Mouse (Mus musculus) ovary, postnatal 14 days (tissue): ENCODE measurements around the gene Lama4.
A peak's percentile ranks its signal among the peaks of the same experiment; 100 is the strongest.

Experiments used
- DNase-seq: peaks from one replicate; pipeline ENCODE4 v3.0.0; 2022; ENCODE audit warnings: low spot score

Lama4 gene

DNA sequence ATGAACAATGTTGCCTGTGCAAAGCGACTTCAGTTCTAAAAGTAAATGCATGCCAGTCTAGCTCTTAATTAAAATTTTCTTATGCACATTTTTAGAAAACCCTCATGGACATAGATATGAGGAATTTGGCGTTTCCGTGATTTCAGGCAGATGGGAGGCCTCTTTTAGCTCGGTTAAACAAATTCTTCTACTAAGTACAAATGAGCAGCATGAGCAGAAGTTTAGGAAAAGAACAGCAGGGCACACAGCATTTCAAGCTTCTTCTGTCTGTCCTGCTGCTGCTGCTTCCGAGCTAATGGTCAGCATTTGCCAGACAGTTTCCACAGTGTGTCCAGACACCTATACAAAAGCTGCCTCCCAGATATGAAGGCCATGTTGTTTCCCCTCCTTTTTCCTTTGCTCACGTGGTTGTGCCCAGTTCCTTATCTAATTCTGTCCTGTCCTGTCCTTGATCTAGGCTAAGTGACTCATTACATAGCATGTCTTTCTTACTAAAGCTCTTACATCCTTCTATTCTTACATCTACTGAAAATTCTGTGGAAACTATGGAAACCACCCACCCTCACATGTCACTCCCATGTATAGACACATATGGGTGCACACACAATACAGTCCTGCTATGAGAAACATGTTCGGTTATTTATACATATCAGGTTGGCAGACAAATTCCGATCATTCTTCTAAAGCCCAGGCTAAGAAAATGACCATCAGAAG lies 84.4 kb downstream of the Lama4 start:
- no peak for DNase-seq

DNA sequence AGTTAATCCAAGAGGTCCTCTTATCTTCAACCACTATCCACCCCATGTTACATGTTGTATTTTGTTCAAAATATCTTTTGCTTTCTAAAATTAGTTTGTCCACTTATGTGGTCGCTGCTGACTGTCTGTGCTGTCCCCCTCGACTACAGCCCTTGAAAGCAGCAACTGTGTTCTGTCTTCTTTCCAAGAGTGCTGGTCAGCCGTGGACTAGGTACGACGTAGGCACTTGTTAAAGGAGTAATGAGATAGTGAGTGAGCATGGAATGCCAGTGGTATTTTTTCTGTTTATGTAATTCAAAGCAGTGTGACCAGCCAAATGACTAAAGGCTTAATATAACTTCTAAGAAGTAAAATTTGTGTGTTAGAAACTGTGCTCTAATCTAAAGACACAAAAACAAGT lies 90.7 kb downstream of the Lama4 start:
- DNase-seq: no peak

DNA sequence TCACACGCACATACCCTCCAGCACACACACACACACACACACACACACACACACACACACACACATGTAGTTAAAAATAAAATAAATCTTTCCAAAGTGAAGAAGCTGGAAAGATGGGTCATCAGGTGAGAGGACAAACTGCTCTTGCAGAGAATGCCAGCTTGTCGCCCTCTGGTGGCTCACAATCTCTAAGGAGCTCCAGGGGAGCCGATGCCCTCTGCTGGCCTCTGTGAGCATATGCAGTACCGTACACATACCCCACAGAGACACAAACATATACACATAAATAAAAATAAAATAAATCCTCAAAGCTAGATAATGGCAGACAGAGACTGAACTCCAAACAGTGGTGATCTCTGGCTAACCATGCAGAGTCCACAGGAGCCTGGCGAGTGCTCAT lies 99.4 kb downstream of the Lama4 start:
- DNase-seq: no peak

DNA sequence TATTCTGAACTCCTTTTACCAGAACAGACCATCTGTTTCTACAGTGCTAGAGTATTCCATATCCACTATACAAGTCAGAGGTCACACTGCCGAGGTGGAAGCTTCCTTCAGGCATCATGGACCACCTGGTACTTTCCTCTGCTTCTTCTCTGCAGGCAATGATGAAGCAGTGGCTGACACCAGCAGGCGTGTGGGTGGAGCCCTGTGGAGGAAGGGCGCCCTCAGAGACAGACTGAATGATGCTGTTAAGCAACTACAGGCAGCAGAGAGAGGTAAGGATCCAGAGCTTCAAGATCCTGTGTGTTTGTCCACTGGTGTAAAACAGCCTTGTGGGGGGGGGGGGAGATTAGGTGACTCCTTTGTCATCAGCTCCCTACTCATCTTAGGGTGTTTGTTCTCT lies 100.1 kb downstream of the Lama4 start:
- no peak for DNase-seq

GRCm38 (mm10) chr10:39066061-39066460 lies 100.7 kb downstream of the Lama4 start:
- no peak for DNase-seq

GRCm38 (mm10) chr10:39066962-39067361 lies 101.6 kb downstream of the Lama4 start:
- peak; percentile 58 for DNase-seq

- no peak for DNase-seq
These were observed 106.7 kb downstream of the Lama4 start for GRCm38 (mm10) chr10:39072048-39072447.

GRCm38 (mm10) chr10:39096981-39097380 lies 131.7 kb downstream of the Lama4 start:
- DNase-seq: no peak

DNA sequence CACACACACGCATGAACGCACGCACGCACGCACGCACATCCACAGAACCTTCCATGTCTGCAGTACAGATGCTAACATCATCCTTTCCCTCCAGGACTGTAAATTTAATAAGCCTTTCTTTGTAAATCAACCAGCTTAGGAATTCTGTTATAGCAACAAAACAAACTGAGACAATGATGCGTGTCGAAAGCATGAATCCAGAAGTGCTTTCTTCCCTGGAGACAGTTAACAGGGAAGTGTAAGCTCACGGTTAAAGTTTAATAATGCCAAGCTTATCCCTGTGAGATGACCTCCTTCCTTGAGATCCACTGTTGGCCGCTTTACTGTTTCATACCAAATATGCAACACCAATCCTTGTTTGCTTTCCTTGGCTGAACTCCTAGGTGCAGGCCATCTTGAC lies 133.4 kb downstream of the Lama4 start:
- DNase-seq: no peak

DNA sequence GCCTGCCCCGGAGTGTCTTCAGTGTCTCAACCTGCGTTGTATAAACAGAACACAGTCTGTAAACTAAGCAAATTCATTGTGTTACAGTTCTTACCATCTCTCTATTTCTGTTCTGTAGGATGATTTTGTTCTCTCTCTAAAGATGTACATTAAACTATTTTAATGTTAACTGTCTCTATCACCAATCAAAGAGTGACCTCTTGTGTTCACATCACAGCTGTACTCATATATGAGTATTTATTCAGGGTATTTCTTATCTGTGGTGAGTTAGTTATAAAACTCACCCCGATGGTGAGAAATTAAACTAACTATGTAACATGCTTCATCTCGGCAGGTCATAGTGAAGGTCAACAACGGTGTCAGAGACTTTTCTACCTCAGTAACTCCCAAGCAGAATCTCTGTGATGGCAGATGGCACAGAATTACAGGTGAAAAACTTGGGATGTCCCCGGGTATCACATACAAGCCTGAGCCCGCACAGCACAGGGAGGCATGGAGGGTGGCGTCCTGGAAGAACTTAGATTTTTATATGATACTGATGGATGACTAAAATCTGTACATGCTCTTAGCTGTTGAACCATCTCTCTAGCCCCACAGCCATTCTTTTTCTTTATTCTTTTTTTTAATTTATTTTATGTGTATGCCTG lies 139.6 kb downstream of the Lama4 start:
- no peak for DNase-seq

DNA sequence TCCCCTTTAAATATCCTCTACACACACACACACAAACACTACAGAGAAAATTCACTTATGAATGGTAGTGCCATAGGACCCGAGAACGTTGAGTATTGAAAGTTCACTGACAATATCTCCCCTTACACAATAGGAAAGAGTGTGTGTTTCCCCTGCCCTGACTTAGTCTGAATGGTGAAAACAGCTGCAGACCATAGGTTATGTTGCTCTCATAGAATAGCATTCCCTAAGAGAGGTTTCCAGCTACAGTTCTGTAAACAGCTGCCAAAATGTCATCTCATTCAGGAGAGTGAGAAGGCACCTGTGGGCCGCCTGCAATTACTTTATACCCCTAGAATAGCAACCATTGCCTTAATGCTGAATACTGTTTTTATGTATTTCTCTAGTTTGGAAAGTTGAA lies 141.1 kb downstream of the Lama4 start:
- no peak for DNase-seq

DNA sequence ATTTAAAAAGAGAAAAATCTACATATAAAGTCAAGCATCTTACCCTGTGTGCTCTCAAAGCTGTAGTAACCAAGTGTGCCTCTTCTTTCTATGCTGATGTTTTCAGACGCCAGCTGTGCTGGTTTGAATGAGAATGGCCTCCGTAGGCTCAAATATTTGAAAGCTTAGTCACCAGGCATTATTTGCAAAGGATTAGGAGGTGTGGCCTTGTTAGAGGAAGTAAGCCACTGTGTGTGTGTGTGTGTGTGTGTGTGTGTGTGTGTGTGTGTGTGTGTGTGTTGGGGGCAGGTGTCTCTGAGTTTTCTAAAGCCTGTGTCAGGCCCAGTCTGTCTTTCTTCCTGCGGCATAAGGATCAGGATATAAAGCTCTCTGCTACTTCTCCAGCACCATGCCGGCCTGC lies 141.6 kb downstream of the Lama4 start:
- DNase-seq: no peak

DNA sequence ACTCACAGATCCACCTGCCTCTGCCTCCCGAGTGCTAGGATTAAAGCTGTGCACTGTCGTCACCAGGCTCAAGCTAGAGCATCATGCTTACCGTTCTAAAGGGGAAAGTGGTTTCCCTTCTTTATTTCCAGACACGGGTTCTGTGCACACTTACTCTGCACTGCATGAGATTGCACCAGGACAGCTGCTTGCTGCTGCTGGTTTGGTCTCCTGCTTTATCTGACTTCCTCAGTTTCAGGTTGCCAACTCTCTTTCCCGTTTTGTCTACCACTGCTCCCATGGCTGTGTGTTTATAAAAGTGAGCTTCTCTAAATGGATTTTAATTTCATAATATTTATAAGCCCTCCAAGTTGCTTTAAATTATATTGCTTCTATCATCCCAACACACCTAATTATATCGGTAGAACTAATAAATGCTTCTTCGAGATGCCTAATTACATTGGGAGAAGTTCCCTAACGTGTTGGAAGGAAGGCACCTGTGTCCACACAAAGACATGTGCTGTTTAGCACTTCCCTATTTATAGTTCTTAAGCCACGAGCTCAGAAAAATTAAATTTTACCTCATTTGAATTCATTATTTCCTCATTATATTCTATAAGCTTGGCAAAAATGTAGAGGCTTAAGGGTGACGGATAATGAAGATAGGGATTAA lies 143.6 kb downstream of the Lama4 start:
- DNase-seq: no peak

DNA sequence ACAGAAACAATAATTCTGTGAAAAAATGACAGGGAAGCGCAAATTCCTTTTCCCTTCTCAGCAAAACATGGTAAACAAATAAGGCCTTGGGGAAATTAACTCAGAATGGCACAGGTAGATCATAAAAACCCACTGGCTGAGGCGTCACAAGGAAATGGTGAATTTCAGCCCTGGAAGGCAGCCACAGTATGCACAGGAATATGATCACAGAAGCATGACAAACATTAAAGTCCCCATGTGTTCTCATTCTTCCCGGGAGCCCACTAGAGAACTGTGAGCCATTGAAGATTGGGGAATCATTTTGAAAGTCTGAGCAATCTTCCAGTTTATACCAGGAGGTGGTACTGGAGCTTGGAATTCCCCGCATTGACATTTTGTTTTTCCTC lies 144.2 kb downstream of the Lama4 start:
- DNase-seq: no peak

- DNase-seq: no peak
These were observed 156.1 kb downstream of the Lama4 start for GRCm38 (mm10) chr10:39121412-39121811.

DNA sequence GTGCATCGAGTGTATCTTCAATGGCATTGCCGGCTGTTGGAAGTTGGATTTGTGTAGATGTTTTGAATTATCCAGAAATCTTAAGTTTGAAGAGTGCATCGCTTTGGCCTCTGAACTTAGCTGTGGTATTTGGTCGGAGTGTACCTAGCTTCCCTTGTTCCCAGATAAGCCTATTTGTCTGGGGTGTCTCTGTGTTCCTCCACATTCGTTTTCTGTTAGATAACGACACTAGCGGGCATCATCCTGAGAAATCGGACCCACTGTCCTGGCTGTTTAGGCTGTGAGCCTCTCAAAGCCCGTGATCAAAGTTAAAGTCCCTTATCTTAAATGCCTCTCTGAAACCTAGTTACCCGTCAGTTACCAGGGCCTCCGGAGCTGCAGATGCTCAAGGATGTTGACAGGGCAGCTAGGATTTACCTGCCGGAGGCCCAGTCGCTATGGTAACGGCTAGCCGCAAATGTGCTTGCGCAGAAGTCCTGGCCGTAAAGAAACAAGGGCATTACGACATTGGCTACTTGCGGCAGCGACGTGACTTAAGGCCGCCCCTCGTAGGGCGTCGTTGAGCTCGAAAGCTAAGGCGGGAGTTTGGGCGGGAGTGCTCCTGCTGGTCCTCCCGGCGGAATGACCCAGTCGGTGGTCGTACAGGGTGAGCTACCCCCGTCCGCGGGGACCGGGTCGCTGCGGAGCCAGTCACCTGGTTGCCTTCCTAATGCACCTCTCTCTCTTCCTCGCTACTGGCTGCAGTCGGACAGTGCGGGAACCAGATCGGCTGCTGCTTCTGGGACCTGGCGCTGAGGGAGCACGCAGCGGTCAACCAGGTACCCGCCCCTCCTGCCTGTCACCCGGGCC lies 168.4 kb downstream of the Lama4 start, which contains the start of the genes Fam229b and Tube1:
Gene Fam229b (minus strand): TSS at position 453 of the 849 bp plus-strand sequence.
Gene Tube1 (plus strand): TSS at position 515 of the 849 bp plus-strand sequence.
- DNase-seq: peak; percentile 74

DNA sequence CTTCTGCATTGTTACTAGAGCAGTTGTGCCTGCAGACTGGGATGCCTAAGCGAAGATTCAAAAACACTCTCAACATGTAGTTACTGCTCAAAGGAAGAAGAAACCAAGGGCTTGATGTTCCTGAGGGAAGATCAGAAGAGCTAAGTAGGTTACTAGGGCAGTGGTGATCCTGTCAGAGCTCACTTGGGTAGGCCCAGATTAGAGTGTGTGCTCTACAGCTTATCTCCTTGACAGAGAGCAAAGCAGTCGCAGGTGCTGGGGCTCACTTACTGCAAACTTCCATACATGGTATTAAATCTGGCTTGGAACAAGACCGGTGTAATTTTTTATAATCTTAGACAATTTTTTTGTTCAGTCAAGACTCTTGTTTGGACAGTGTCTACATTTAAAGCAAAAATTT lies 172.5 kb downstream of the Lama4 start:
- DNase-seq: no peak

DNA sequence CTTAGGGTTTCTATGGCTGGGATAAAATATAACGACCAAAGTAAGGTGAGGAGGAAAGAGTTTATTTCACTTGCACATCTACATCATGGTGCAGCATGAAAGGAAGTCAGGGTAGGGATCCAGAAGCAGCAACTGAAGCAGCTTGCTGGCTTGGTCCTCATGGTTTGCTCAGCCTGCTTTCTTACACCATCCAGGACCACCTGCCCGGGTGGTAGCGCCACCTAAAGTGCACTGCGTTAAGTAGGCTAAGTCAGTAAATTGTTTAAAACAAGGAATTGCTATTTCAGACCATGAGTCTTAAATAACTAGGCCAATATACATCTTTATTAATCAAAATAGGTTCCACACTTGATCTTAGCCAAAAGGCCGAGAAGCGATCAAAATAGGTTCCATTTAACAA lies 173.4 kb downstream of the Lama4 start:
- no peak for DNase-seq

DNA sequence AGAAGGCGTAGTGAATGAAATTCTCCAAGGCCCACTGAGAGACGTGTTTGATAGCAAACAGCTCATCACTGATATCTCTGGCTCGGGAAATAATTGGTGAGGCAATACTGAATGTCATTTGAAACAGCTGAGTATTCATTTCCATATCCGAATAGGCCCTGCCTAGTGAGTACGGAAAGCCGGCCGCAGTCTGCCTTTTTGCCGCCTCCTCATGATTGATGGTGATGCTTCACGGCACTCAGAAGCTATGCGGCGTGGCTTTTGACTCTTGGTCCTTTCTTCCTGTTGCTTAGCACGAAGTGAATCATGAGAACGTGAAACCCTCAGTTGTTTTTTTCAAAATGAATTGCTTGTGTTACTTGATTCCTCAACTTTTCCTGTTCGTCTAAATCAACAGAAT lies 175.5 kb downstream of the Lama4 start:
- no peak for DNase-seq

DNA sequence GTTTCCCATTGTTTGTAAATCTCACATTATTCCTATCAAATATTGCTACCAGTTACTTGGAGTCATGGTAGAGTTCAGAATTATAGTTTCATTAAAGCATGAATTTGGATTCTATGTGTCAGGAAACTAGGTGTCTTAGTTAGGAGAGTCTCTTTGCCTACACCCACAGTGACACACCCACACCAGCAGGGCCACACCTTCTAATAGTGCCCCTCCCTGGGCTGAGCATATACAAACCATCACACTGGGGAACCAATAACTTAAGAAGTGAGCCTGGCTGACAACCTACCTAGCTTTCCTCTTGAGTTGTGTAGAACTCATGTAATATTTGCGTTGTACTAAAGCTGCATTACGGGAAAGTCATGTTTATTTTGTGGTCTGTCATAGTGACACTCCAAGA lies 176.1 kb downstream of the Lama4 start:
- DNase-seq: no peak

DNA sequence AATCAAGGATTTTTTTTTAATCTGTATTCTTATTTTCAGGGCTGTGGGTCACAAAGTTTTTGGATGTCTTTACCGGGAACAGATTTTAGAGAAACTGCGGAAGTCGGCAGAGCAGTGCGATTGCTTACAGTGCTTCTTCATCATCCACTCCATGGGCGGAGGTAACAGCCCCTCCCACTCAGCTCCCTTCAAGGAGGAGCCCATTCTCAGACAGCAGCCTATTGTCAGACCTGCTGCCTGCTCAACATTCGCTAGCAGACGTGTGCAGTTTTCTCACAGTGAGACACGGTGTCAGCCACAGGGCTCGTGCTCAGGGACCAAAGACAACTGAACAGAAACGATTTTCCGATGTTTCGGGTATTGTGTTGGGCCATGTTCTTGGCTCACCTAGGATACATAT lies 176.9 kb downstream of the Lama4 start:
- DNase-seq: no peak

DNA sequence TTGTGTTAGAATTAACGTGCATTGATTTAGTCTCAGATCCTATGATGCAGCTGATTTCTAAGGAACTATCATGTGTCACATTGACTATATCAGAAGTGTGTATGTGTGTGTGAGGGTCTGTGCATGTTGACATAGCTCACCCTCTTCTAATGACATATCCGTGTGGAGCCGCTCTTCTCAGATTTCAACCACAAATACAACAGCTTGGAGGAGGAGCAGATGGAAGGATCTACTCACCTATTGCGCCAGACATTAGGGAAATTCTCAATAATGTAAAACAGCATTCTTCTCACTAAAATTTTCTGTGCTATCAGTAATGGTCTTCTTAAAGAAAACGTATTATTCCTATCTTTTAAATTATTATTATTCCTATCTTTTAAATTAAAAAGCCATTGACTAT lies 191.4 kb downstream of the Lama4 start:
- DNase-seq: no peak
